Mouse (Mus musculus) midbrain, embryonic 14.5 days (tissue): Measurements from ENCODE around the gene Trub2. TPM values are rescaled to one million over a fixed set of nuclear protein-coding genes. Genes with fewer than 3 reads are reported as not detected.
A peak's percentile ranks its signal among the peaks of the same experiment; 100 is the strongest.

ENCODE experiments used
- ATAC-seq: fragments of 200-750 bp; cut with Nextera tagmentation; 2 replicates; pipeline ENCODE4 v1.8.0; 2017; ENCODE audit warnings: moderate number of reproducible peaks, moderate library complexity; ENCODE audit not compliant: low FRiP score, low TSS enrichment
- DNase-seq: peaks from one replicate; pipeline ENCODE4 v3.0.0-alpha.2; 2015
- H3K27ac ChIP-seq: fragments of 300-500 bp; sonication (generic); replicated peaks from 2 replicates; pipeline ENCODE4 v1.5.1; 2014; ENCODE audit warnings: mild to moderate bottlenecking, low read depth, low read length, moderate library complexity
- H3K27me3 ChIP-seq: fragments of 300-500 bp; sonication (generic); 2 replicates; pipeline ENCODE4 v1.6.1; 2014; ENCODE audit warnings: low read length, control low read depth, mixed read lengths; ENCODE audit not compliant: control insufficient read depth, insufficient read depth
- H3K36me3 ChIP-seq: fragments of 300-500 bp; sonication (generic); 2 replicates; pipeline ENCODE4 v1.6.1; 2014; ENCODE audit warnings: low read length, control low read depth; ENCODE audit not compliant: control insufficient read depth, insufficient read depth
- H3K4me1 ChIP-seq: fragments of 300-500 bp; sonication (generic); 2 replicates; pipeline ENCODE4 v1.6.1; 2014; ENCODE audit warnings: mild to moderate bottlenecking, antibody characterized with exemption, low read length, control low read depth; ENCODE audit not compliant: control insufficient read depth, insufficient read depth
- H3K4me2 ChIP-seq: fragments of 300-500 bp; sonication (generic); 2 replicates; pipeline ENCODE4 v1.6.1; 2014; ENCODE audit warnings: mild to moderate bottlenecking, low read length, moderate library complexity
- H3K4me3 ChIP-seq: fragments of 300-500 bp; sonication (generic); replicated peaks from 2 replicates; pipeline ENCODE4 v1.5.1; 2014; ENCODE audit warnings: low read depth, low read length
- H3K9ac ChIP-seq: fragments of 300-500 bp; sonication (generic); replicated peaks from 2 replicates; pipeline ENCODE4 v1.6.1; 2014; ENCODE audit warnings: mild to moderate bottlenecking, low read length, moderate library complexity
- H3K9me3 ChIP-seq: fragments of 300-500 bp; sonication (generic); 2 replicates; pipeline ENCODE4 v1.6.1; 2016; ENCODE audit warnings: low read length, control low read depth, mixed read lengths; ENCODE audit not compliant: control insufficient read depth
- WGBS: fragments of 180-500 bp; shearing (Covaris S2); extraction: QIAGEN DNeasy Blood & Tissue Kit; methylation state at CpG from one replicate; pipeline ENCODE4 v1.1.7; 2014; 5-methylcytosine and 5-hydroxymethylcytosine counted together
- polyA plus RNA-seq: library from polyadenylated mRNA; unstranded; fragments of >200 nt; fragmentation: Nextera tagmentation; extraction: Ambion mirVana; gene quantifications from 2 replicates; pipeline ENCODE4 v1.2.1, GENCODE M21; 2014

Trub2 gene
- polyA plus RNA-seq = 28.0 and 28.8 TPM in 2 replicates

- DNase-seq = peak; percentile 89
- Histone ChIP-seq H3K4me3 (peak within 1 kb of the TSS; percentile 62), H3K4me1 (peaks cover 10% of the 10 kb centered on the region), H3K9me3 (no peaks in the 10 kb centered on the region), H3K9ac (peak within 1 kb of the TSS; percentile 70), H3K27ac (peak within 1 kb of the TSS; percentile 74), H3K27me3 (no peaks in the 10 kb centered on the region), H3K36me3 (peaks cover 51% of the 10 kb centered on the region), H3K4me2 (peak within 1 kb of the TSS; percentile 85)
- under 1% methylated on average over 45 of the region's 45 CpGs for WGBS
- peak; percentile 84 for ATAC-seq
These were observed at the start of gene Trub2 for GRCm38 (mm10) chr2:29787937-29788681. Gene Trub2, minus strand, starts transcription at chr2:29788502.

- H3K27me3 ChIP-seq = no peaks in the 10 kb centered on the region
- peak overlapping the region; percentile 16; the same call in 1 of the 2 replicates for H3K9ac ChIP-seq
- peak overlapping the region; percentile 25 for H3K4me2 ChIP-seq
- 0% methylated on average over 2 of the region's 2 CpGs for WGBS
- peak overlapping the region; percentile 74 for H3K27ac ChIP-seq
- no peak overlapping the region for H3K4me3 ChIP-seq
- ATAC-seq (peak; percentile 47; the same call in 1 of the 2 replicates), DNase-seq (peak; percentile 57)
- peaks cover 16% of the 10 kb centered on the region; the same call in 1 of the 2 replicates for H3K36me3 ChIP-seq
- H3K4me1 ChIP-seq = peaks cover 26% of the 10 kb centered on the region
- H3K9me3 ChIP-seq = no peaks in the 10 kb centered on the region
These were observed 47.1 kb upstream of the Trub2 start for GRCm38 (mm10) chr2:29835391-29835899.

- Histone ChIP-seq H3K4me3 (no peak overlapping the region), H3K4me2 (no peak overlapping the region), H3K36me3 (peaks cover 16% of the 10 kb centered on the region; the same call in 1 of the 2 replicates), H3K9me3 (no peaks in the 10 kb centered on the region), H3K4me1 (peaks cover 12% of the 10 kb centered on the region; the same call in 1 of the 2 replicates), H3K27me3 (no peaks in the 10 kb centered on the region), H3K9ac (no peak overlapping the region), H3K27ac (no peak overlapping the region)
- no peak for ATAC-seq
- DNase-seq = no peak
- WGBS = 97% methylated on average over 5 of the region's 5 CpGs
These were observed 45.5 kb upstream of the Trub2 start for GRCm38 (mm10) chr2:29833796-29834195.

- Histone ChIP-seq H3K9ac (no peak overlapping the region), H3K36me3 (peaks cover 16% of the 10 kb centered on the region; the same call in 1 of the 2 replicates), H3K4me1 (peaks cover 19% of the 10 kb centered on the region), H3K9me3 (no peaks in the 10 kb centered on the region), H3K4me3 (no peak overlapping the region), H3K27me3 (no peaks in the 10 kb centered on the region), H3K4me2 (no peak overlapping the region), H3K27ac (no peak overlapping the region)
- 89% methylated on average over 4 of the region's 4 CpGs for WGBS
- ATAC-seq (no peak), DNase-seq (no peak)
These were observed 42.8 kb upstream of the Trub2 start for GRCm38 (mm10) chr2:29831106-29831505.

- H3K9me3 ChIP-seq = no peaks in the 10 kb centered on the region
- DNase-seq (no peak), ATAC-seq (no peak)
- H3K36me3 ChIP-seq = peaks cover under 1% of the 10 kb centered on the region; the same call in 1 of the 2 replicates
- 3% methylated on average over 12 of the region's 12 CpGs for WGBS
- H3K27ac ChIP-seq = no peak overlapping the region
- H3K4me1 ChIP-seq = peaks cover 10% of the 10 kb centered on the region
- peak overlapping the region; percentile 66 for H3K4me3 ChIP-seq
- peak overlapping the region; percentile 76 for H3K4me2 ChIP-seq
- peak overlapping the region; percentile 57 for H3K9ac ChIP-seq
- no peaks in the 10 kb centered on the region for H3K27me3 ChIP-seq
These were observed 39.4 kb upstream of the Trub2 start for GRCm38 (mm10) chr2:29827709-29828024.

- Histone ChIP-seq H3K27me3 (no peaks in the 10 kb centered on the region), H3K9me3 (no peaks in the 10 kb centered on the region), H3K9ac (peak overlapping the region; percentile 75), H3K4me1 (peaks cover 10% of the 10 kb centered on the region), H3K4me2 (peak overlapping the region; percentile 79), H3K36me3 (no peaks in the 10 kb centered on the region), H3K27ac (peak overlapping the region; percentile 94), H3K4me3 (peak overlapping the region; percentile 66)
- WGBS = under 1% methylated on average over 48 of the region's 48 CpGs
- ATAC-seq = peak; percentile 96
- DNase-seq = peak; percentile 98
These were observed 38.8 kb upstream of the Trub2 start for GRCm38 (mm10) chr2:29826926-29827708.

GRCm38 (mm10) chr2:29826318-29826925 lies 38.1 kb upstream of the Trub2 start:
- 10% methylated on average over 11 of the region's 11 CpGs for WGBS
- DNase-seq = no peak
- no peaks in the 10 kb centered on the region for H3K9me3 ChIP-seq

More at GRCm38 (mm10) chr2:29826318-29826925, 38.1 kb upstream of the Trub2 start:
- H3K4me2 ChIP-seq = peak overlapping the region; percentile 79
- peak overlapping the region; percentile 66 for H3K4me3 ChIP-seq
- H3K36me3 ChIP-seq = no peaks in the 10 kb centered on the region
- peak overlapping the region; percentile 75 for H3K9ac ChIP-seq
- H3K27ac ChIP-seq = peak overlapping the region; percentile 94
- ATAC-seq = peak; percentile 19; the same call in 1 of the 2 replicates
- peaks cover 10% of the 10 kb centered on the region for H3K4me1 ChIP-seq
- no peaks in the 10 kb centered on the region for H3K27me3 ChIP-seq
